Mouse (Mus musculus): ENCODE measurements around the gene Gm20388. TPM values are rescaled to one million over a fixed set of nuclear protein-coding genes. Genes with fewer than 3 reads are reported as not detected.
A peak's percentile ranks its signal among the peaks of the same experiment; 100 is the strongest.

The Gm20388 gene
- polyA plus RNA-seq, 1 experiment from 2014 or later: not detected

DNA sequence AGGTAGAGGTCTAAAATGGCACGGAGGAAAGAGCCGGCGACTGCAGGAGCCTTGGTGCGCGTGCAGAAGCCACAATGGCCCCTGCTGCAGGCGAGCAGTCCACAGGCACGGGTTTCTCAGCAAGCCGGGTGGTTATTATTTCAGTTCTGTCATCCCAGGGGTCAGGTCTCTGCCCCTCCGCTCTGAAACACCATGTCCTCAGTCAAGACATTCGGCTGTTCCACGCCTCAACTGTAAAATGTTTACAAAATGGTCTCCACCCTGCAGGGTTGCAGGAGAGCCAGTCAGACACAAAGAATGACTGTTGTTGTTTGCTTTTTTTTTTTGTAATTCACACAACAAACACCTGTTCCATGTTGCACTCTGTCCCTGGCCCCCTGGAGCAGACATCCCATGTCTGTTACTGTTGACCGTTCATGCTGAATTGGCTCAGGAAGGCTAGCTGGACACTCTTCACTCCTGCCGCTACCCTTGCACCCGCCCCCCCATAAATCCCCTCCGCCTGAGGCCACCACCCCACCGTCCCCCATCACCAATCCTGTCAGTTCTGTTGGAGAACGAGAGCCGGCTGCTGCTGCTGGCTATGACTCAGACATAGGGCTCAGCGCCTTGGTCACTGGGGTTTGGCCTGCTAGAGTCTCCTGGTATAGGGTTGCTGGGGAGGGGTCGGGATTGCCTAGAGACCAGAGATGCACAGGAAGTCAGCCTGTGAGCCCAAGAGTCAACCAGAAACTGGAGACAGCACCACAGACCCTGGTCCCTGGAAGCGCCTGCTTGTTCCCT lies 350.9 kb downstream of the Gm20388 start:
- no peak overlapping the region for H3K9ac ChIP-seq (ENCODE audit: low read length)
- no peak overlapping the region for H3K4me3 ChIP-seq (ENCODE audit: low read depth, low read length)
- H3K36me3 ChIP-seq (ENCODE audit: control insufficient read depth, insufficient read depth, low read length): no peaks in the 10 kb centered on the region
- DNase-seq (ENCODE audit: low spot score) (no peak), ATAC-seq (ENCODE audit: low FRiP score, low TSS enrichment) (no peak)
- peaks cover 11% of the 10 kb centered on the region for H3K4me1 ChIP-seq (replicated peaks; ENCODE audit: control insufficient read depth, insufficient read depth)
- H3K4me2 ChIP-seq (replicated peaks; ENCODE audit: low read depth): 0 out of 2 replicates have a peak overlapping the region, but pooled peaks have one; percentile 20
- no peaks in the 10 kb centered on the region for H3K27me3 ChIP-seq (ENCODE audit: control insufficient read depth, insufficient read depth, low read length)
- 23% methylated on average over 21 of the region's 21 CpGs for WGBS
- peak overlapping the region; percentile 61; the same call in 1 of the 2 replicates for H3K27ac ChIP-seq (replicated peaks)
- no peaks in the 10 kb centered on the region for H3K9me3 ChIP-seq (ENCODE audit: control insufficient read depth, low read length)
- TF ChIP-seq EP300 (optimal IDR thresholded peaks at IDR 0.05): no peak
- no peak for TF ChIP-seq CTCF (IDR thresholded peaks at IDR 0.05; ENCODE audit: low read depth)

- Histone ChIP-seq H3K9me3 (ENCODE audit: control insufficient read depth, low read length) (no peaks in the 10 kb centered on the region), H3K27ac (replicated peaks) (no peak overlapping the region), H3K9ac (ENCODE audit: low read length) (no peak overlapping the region), H3K4me1 (replicated peaks; ENCODE audit: control insufficient read depth, insufficient read depth) (peaks cover 10% of the 10 kb centered on the region), H3K4me2 (replicated peaks; ENCODE audit: low read depth) (no peak overlapping the region), H3K4me3 (ENCODE audit: low read depth, low read length) (no peak overlapping the region), H3K36me3 (ENCODE audit: control insufficient read depth, insufficient read depth, low read length) (no peaks in the 10 kb centered on the region), H3K27me3 (ENCODE audit: control insufficient read depth, insufficient read depth, low read length) (no peaks in the 10 kb centered on the region)
- no peak for ATAC-seq (ENCODE audit: low FRiP score, low TSS enrichment)
- 86% methylated on average over 5 of the region's 5 CpGs for WGBS
- no peak for DNase-seq (ENCODE audit: low spot score)
- no peak for TF ChIP-seq EP300 (optimal IDR thresholded peaks at IDR 0.05)
- TF ChIP-seq CTCF (IDR thresholded peaks at IDR 0.05; ENCODE audit: low read depth): no peak
These were observed 353.2 kb downstream of the Gm20388 start for GRCm38 (mm10) chr8:120263879-120264278.

- peak; percentile 14 for ATAC-seq (ENCODE audit: low FRiP score, low TSS enrichment)
- WGBS: 30% methylated on average over 13 of the region's 13 CpGs
These were observed 353.8 kb downstream of the Gm20388 start for GRCm38 (mm10) chr8:120264388-120264943.

DNA sequence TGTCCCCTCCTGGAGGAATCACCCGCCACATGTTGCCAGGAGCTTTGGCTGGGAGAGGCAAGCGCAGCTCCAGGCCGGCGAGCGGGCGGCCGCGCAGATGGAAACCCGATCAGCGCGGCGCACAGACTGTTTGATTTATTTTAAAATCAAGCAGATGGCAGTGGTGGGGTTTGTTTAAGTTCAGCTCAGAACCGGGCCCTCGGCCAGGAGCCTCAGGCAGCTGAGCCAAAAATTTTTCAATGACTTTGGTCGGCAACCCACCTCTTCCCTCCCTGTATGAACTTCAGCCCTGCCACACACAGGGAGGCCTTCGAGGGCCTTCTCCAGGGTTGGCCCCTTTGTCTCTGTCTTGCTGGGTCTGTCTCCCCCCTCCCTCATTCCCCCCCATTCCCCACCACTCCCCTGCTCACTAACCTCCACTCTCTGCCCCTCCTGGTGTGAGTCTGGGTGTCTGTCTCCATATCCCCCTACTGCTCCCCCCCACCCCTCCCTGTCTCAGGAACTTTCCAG lies 354.4 kb downstream of the Gm20388 start:
- TF ChIP-seq CTCF (IDR thresholded peaks at IDR 0.05; ENCODE audit: low read depth) (peak; percentile 17), EP300 (optimal IDR thresholded peaks at IDR 0.05) (no peak)
- Histone ChIP-seq H3K9me3 (ENCODE audit: control insufficient read depth, low read length) (no peaks in the 10 kb centered on the region), H3K4me1 (replicated peaks; ENCODE audit: control insufficient read depth, insufficient read depth) (peaks cover 10% of the 10 kb centered on the region), H3K27me3 (ENCODE audit: control insufficient read depth, insufficient read depth, low read length) (no peaks in the 10 kb centered on the region), H3K9ac (ENCODE audit: low read length) (0 out of 2 replicates have a peak overlapping the region, but pooled peaks have one; percentile 27), H3K36me3 (ENCODE audit: control insufficient read depth, insufficient read depth, low read length) (no peaks in the 10 kb centered on the region), H3K4me3 (ENCODE audit: low read depth, low read length) (peak overlapping the region; percentile 12; the same call in 1 of the 2 replicates), H3K4me2 (replicated peaks; ENCODE audit: low read depth) (peak overlapping the region; percentile 52), H3K27ac (replicated peaks) (peak overlapping the region; percentile 74)
- DNase-seq (ENCODE audit: low spot score) (peak; percentile 72), ATAC-seq (ENCODE audit: low FRiP score, low TSS enrichment) (peak; percentile 59)
- under 1% methylated on average over 16 of the region's 16 CpGs for WGBS

More at GRCm38 (mm10) chr8:120264388-120264943, 353.8 kb downstream of the Gm20388 start:
- peak overlapping the region; percentile 52 for H3K4me2 ChIP-seq (replicated peaks; ENCODE audit: low read depth)
- H3K9me3 ChIP-seq (ENCODE audit: control insufficient read depth, low read length): no peaks in the 10 kb centered on the region
- H3K27me3 ChIP-seq (ENCODE audit: control insufficient read depth, insufficient read depth, low read length): no peaks in the 10 kb centered on the region
- no peak for TF ChIP-seq EP300 (optimal IDR thresholded peaks at IDR 0.05)
- TF ChIP-seq CTCF (IDR thresholded peaks at IDR 0.05; ENCODE audit: low read depth): no peak
- no peaks in the 10 kb centered on the region for H3K36me3 ChIP-seq (ENCODE audit: control insufficient read depth, insufficient read depth, low read length)
- peaks cover 10% of the 10 kb centered on the region for H3K4me1 ChIP-seq (replicated peaks; ENCODE audit: control insufficient read depth, insufficient read depth)
- peak overlapping the region; percentile 74 for H3K27ac ChIP-seq (replicated peaks)
- H3K9ac ChIP-seq (ENCODE audit: low read length): 0 out of 2 replicates have a peak overlapping the region, but pooled peaks have one; percentile 27
- H3K4me3 ChIP-seq (ENCODE audit: low read depth, low read length): peak overlapping the region; percentile 12; the same call in 1 of the 2 replicates
- no peak for DNase-seq (ENCODE audit: low spot score)

GRCm38 (mm10) chr8:120265471-120265870 lies 354.8 kb downstream of the Gm20388 start:
- Histone ChIP-seq H3K27ac (replicated peaks) (peak overlapping the region; percentile 74), H3K27me3 (ENCODE audit: control insufficient read depth, insufficient read depth, low read length) (no peaks in the 10 kb centered on the region), H3K36me3 (ENCODE audit: control insufficient read depth, insufficient read depth, low read length) (no peaks in the 10 kb centered on the region), H3K9ac (ENCODE audit: low read length) (0 out of 2 replicates have a peak overlapping the region, but pooled peaks have one; percentile 18), H3K9me3 (ENCODE audit: control insufficient read depth, low read length) (no peaks in the 10 kb centered on the region), H3K4me3 (ENCODE audit: low read depth, low read length) (no peak overlapping the region), H3K4me2 (replicated peaks; ENCODE audit: low read depth) (peak overlapping the region; percentile 52; the same call in 1 of the 2 replicates), H3K4me1 (replicated peaks; ENCODE audit: control insufficient read depth, insufficient read depth) (peaks cover 10% of the 10 kb centered on the region)
- no peak for TF ChIP-seq CTCF (IDR thresholded peaks at IDR 0.05; ENCODE audit: low read depth)
- peak; percentile 63 for ATAC-seq (ENCODE audit: low FRiP score, low TSS enrichment)
- WGBS: 19% methylated on average over 4 of the region's 4 CpGs
- DNase-seq (ENCODE audit: low spot score): peak; percentile 58
